Mouse (Mus musculus) heart, embryonic 11.5 days (tissue): ENCODE data around the gene Tmprss3. TPM values are rescaled to one million over a fixed set of nuclear protein-coding genes. Genes with fewer than 3 reads are reported as not detected.

Experiments used
- ATAC-seq: fragments of 200-750 bp; cut with Nextera tagmentation; replicated peaks from 2 replicates; pipeline ENCODE4 v1.8.0; 2017; ENCODE audit warnings: moderate library complexity; ENCODE audit not compliant: insufficient number of reproducible peaks, low FRiP score, low TSS enrichment
- H3K27ac ChIP-seq: fragments of 300-500 bp; sonication (generic); 2 replicates; pipeline ENCODE4 v1.5.1; 2014; ENCODE audit warnings: mild to moderate bottlenecking, low read depth, low read length
- H3K27me3 ChIP-seq: fragments of 300-500 bp; sonication (generic); 2 replicates; pipeline ENCODE4 v1.6.1; 2014; ENCODE audit warnings: mild to moderate bottlenecking, low read length, mixed read lengths; ENCODE audit not compliant: control insufficient read depth, insufficient read depth
- H3K36me3 ChIP-seq: fragments of 300-500 bp; sonication (generic); 2 replicates; pipeline ENCODE4 v1.6.1; 2014; ENCODE audit warnings: mild to moderate bottlenecking, low read length, moderate library complexity, mixed read lengths; ENCODE audit not compliant: control insufficient read depth, insufficient read depth
- H3K4me1 ChIP-seq: fragments of 300-500 bp; sonication (generic); 2 replicates; pipeline ENCODE4 v1.6.1; 2014; ENCODE audit warnings: low read length; ENCODE audit not compliant: control insufficient read depth, insufficient read depth
- H3K4me2 ChIP-seq: fragments of 300-500 bp; sonication (generic); 2 replicates; pipeline ENCODE4 v1.6.1; 2014; ENCODE audit warnings: mild to moderate bottlenecking, moderate library complexity
- H3K4me3 ChIP-seq: fragments of 300-500 bp; sonication (generic); 2 replicates; pipeline ENCODE4 v1.5.1; 2014; ENCODE audit warnings: low read depth, low read length
- H3K9ac ChIP-seq: fragments of 300-500 bp; sonication (generic); 2 replicates; pipeline ENCODE4 v1.6.1; 2014; ENCODE audit warnings: mild to moderate bottlenecking, low read depth, low read length, moderate library complexity
- H3K9me3 ChIP-seq: fragments of 300-500 bp; sonication (generic); replicated peaks from 2 replicates; pipeline ENCODE4 v1.6.1; 2016; ENCODE audit warnings: low read length; ENCODE audit not compliant: control insufficient read depth
- WGBS: fragments of 180-500 bp; shearing (Covaris S2); extraction: QIAGEN DNeasy Blood & Tissue Kit; methylation state at CpG from one replicate; pipeline ENCODE4 v1.1.7; 2014; ENCODE audit not compliant: insufficient replicate concordance; 5-methylcytosine and 5-hydroxymethylcytosine counted together
- polyA plus RNA-seq: library from polyadenylated mRNA; unstranded; fragments of >200 nt; fragmentation: Nextera tagmentation; extraction: Ambion mirVana; gene quantifications from 2 replicates; pipeline ENCODE4 v1.2.1, GENCODE M21; 2014

Gene Tmprss3
- polyA plus RNA-seq, 1 experiment from 2014 or later: not detected

DNA sequence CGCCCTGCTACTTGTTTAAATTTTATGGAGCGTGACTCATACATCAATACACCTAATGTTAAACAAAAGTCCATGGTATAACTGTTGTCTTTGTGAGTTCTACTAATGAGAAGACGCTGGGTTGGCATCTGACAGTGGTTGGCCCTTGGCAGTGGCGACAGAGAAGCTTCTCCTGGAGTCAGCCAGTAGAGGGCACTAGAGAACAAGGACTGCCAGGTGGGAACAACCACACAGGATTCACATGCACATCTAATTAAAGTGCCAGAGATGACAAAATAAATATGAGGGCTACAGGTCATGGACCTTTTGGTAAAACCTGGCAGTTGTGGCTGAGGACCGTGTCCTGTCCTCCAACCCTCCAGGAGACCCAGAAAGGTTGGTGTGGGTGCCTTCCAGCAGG is 60.4 kb downstream of the Tmprss3 start:
- 16% methylated on average over 5 of the region's 5 CpGs for WGBS
- no peak for ATAC-seq
- Histone ChIP-seq H3K36me3 (no peaks in the 10 kb centered on the region), H3K9me3 (no peaks in the 10 kb centered on the region), H3K4me1 (no peaks in the 10 kb centered on the region), H3K4me2 (no peak overlapping the region), H3K9ac (no peak overlapping the region), H3K27ac (no peak overlapping the region), H3K4me3 (no peak overlapping the region), H3K27me3 (no peaks in the 10 kb centered on the region)

DNA sequence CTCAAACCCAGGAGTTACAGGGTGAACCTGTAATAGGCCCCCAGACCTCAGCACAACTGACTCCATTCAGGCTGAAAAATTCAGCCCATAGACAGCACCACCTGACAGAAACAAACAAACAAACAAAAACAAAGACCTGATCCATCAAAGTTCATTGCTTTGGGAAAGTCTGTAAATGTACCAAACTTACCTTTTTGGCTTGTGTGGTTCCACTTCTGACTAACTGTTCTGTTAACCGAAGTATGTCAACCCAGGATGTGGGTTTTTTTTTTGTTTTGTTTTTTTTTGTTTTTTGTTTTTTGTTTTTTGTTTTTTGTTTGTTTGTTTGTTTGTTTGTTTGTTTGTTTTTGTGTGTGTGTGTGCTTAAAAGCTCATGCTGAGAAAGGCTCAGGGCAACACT is 62.0 kb downstream of the Tmprss3 start:
- no peak overlapping the region for H3K9ac ChIP-seq
- no peak overlapping the region for H3K4me3 ChIP-seq
- H3K36me3 ChIP-seq: no peaks in the 10 kb centered on the region
- H3K4me1 ChIP-seq: no peaks in the 10 kb centered on the region
- no peaks in the 10 kb centered on the region for H3K27me3 ChIP-seq
- H3K27ac ChIP-seq: no peak overlapping the region
- ATAC-seq: no peak
- no peak overlapping the region for H3K4me2 ChIP-seq
- H3K9me3 ChIP-seq: no peaks in the 10 kb centered on the region
- 80% methylated on average over 1 of the region's 1 CpGs for WGBS

DNA sequence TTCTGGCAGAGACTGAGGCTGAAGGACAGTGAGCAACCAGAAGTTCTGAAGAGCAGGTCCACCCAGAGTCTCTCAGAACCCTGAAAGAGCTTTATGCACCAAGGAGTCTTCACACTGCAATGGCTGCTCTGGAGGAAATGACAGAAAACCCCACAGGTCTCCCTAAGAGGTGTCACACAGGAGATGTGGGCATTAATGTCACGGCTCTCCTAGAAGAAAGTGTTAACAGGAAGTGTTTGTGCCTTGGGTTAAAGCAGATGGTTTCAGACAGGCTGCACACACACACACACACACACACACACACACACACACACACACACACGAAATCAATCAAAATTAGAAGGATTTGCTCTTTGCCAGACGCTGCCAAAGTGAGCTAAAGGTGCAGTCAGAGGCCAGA is 62.5 kb downstream of the Tmprss3 start:
- WGBS: 50% methylated on average over 3 of the region's 3 CpGs
- Histone ChIP-seq H3K4me3 (no peak overlapping the region), H3K9ac (no peak overlapping the region), H3K36me3 (no peaks in the 10 kb centered on the region), H3K9me3 (no peaks in the 10 kb centered on the region), H3K4me2 (no peak overlapping the region), H3K27ac (no peak overlapping the region), H3K27me3 (no peaks in the 10 kb centered on the region), H3K4me1 (no peaks in the 10 kb centered on the region)
- ATAC-seq: no peak

DNA sequence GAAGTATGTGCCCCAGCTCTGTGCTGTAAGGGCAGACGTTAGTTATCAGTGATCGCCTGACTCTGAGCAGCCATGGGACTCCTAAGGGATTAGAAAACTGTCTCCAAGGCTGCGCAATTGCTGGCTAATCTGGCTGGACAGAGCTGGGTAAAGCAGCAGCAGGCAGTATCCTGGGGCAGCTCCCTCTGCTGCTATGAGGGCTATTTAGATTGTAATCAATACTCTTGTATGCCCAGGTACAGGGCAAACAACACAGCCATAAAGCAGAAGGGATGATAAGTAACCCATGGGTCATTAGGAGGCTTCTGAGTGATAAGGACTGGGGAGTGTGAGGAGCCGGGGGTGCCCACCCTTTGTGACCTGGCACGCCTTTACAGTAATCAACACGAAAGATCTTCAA is 63.9 kb downstream of the Tmprss3 start:
- Histone ChIP-seq H3K9ac (no peak overlapping the region), H3K27ac (no peak overlapping the region), H3K4me1 (no peaks in the 10 kb centered on the region), H3K4me3 (no peak overlapping the region), H3K9me3 (no peaks in the 10 kb centered on the region), H3K36me3 (no peaks in the 10 kb centered on the region), H3K4me2 (no peak overlapping the region), H3K27me3 (no peaks in the 10 kb centered on the region)
- ATAC-seq: no peak
- 65% methylated on average over 6 of the region's 6 CpGs for WGBS

DNA sequence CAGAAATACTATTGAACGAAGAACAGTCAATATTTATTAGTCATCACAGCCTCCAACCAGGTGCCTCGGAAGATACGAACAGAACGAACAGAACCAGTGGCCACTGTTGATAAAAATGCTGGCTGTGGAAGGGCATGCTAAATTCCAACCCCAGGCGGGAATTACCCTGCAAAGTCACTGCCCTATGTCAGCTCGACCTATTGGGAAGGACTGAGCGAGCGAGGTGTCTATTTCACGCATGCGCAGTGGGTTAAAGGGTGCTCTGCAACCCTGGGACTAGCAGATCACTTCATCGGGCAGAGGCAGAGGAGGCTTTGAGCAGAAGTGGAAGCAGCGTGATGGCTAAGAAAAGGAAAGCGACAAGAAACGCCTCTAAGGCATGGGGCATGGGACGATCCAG is 65.0 kb downstream of the Tmprss3 start:
- no peak overlapping the region for H3K9ac ChIP-seq
- 66% methylated on average over 15 of the region's 15 CpGs for WGBS
- no peak overlapping the region for H3K4me3 ChIP-seq
- no peak overlapping the region for H3K27ac ChIP-seq
- no peak for ATAC-seq
- H3K36me3 ChIP-seq: no peaks in the 10 kb centered on the region
- no peaks in the 10 kb centered on the region for H3K9me3 ChIP-seq
- H3K4me2 ChIP-seq: no peak overlapping the region
- H3K4me1 ChIP-seq: no peaks in the 10 kb centered on the region
- no peaks in the 10 kb centered on the region for H3K27me3 ChIP-seq

DNA sequence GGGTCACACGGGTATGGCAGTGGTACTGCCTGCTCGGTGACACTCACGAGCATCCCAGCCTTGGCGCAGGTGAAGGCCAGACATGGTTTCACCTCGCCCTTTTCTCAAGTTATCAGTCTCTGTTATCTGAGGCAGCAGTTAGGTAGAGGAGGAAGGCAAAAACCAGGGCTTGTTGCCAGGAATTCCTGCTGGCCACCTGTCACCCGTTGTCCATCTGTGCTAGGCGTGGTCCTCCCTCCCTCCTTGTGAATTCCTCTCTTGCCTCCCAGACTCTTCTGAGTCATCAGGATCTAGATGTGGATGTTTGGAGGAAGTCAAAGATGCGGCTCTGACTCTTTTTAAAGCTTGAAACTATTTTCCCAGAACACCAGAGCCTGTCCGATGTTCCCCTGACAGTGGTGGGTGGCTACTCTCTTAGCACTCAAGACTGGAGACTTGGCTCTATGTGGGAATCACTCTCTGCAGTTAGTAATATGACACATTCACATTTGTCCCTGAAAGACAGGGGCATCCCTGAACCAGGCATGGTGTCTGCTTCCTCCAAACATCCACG is 67.4 kb downstream of the Tmprss3 start:
- no peak for ATAC-seq
- no peaks in the 10 kb centered on the region for H3K4me1 ChIP-seq
- no peak overlapping the region for H3K27ac ChIP-seq
- H3K9me3 ChIP-seq: no peaks in the 10 kb centered on the region
- 78% methylated on average over 10 of the region's 10 CpGs for WGBS
- H3K27me3 ChIP-seq: 0 out of 2 replicates have a peak, but pooled peaks cover 7% of the 10 kb centered on the region
- H3K4me2 ChIP-seq: no peak overlapping the region
- no peak overlapping the region for H3K4me3 ChIP-seq
- H3K9ac ChIP-seq: no peak overlapping the region
- no peaks in the 10 kb centered on the region for H3K36me3 ChIP-seq

DNA sequence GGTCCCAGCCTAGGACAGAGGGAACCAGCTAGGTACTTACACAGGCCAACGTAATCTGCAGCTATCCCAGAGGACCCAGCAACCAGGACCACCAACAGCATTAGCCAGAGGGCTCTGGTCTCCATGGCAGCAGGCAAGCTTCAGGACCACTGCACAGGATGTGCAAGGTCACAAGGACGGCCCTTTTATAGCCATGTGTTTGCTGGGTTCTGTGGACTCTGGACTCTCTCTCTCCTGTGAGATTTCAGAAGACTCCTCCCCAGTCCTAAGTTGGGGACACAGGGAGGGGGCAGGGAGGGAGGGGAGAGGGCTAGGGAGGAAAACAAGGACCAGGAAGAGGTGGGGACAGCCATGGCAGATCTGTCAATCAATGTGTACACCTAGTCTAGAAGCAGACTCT is 69.3 kb downstream of the Tmprss3 start, which contains the start of gene Tff3:
Gene Tff3, minus strand, starts transcription at position 195 of the 400 bp plus-strand sequence.
- Histone ChIP-seq H3K9me3 (no peaks in the 10 kb centered on the region), H3K4me2 (no peak within 1 kb of the TSS), H3K36me3 (no peaks in the 10 kb centered on the region), H3K4me1 (no peaks in the 10 kb centered on the region), H3K27me3 (0 out of 2 replicates have a peak, but pooled peaks cover 7% of the 10 kb centered on the region), H3K9ac (no peak within 1 kb of the TSS), H3K4me3 (no peak within 1 kb of the TSS), H3K27ac (no peak within 1 kb of the TSS)
- ATAC-seq: no peak
- 26% methylated on average over 2 of the region's 2 CpGs for WGBS

Other genes starting within 250 kb of the Tmprss3 start
- not detected in 2 replicates for gene Umodl1, start 244.3 kb downstream of the Tmprss3 start, polyA plus RNA-seq
- gene Abcg1, start 141.3 kb downstream of the Tmprss3 start, polyA plus RNA-seq: 4.6 and 6.4 TPM in 2 replicates
- gene Tff3, start 69.3 kb downstream of the Tmprss3 start, polyA plus RNA-seq: not detected in 2 replicates
- gene Tff2, start 54.7 kb downstream of the Tmprss3 start, polyA plus RNA-seq: not detected in 2 replicates
- 0.31 TPM in 1 of 2 replicates, not detected in the other for gene Tff1, start 33.7 kb downstream of the Tmprss3 start, polyA plus RNA-seq
- gene Ubash3a, start 8.9 kb upstream of the Tmprss3 start, polyA plus RNA-seq: 2.4 and 2.9 TPM in 2 replicates
- 1.7 and 1.9 TPM in 2 replicates for gene Rsph1, start 78.4 kb upstream of the Tmprss3 start, polyA plus RNA-seq
- 4.6 TPM in 2 replicates for gene Slc37a1, start 87.8 kb upstream of the Tmprss3 start, polyA plus RNA-seq
- gene Pde9a, start 187.2 kb upstream of the Tmprss3 start, polyA plus RNA-seq: 7.1 and 9.9 TPM in 2 replicates